Mouse (Mus musculus): ENCODE measurements at regions not wholly inside any gene's neighbourhood (a gene's known extent, or its start where the extent isn't known, plus 50 kb on each side); places are given as distances from the start of the nearest gene placed in this dataset.
"Not testable (repeated sequence)": the region's sequence is repeated elsewhere in the genome, so short reads cannot be mapped to it uniquely, and the experiment has no call there.

GRCm38 (mm10) chr4:69446161-69446560, 492.0 kb upstream of the Brinp1 start:
- intact Hi-C loops (cut with DNase I): no loop called here
- no peak for DNase-seq (ENCODE audit: low spot score in 2 of 2)

GRCm38 (mm10) chr4:69443956-69444355, 489.8 kb upstream of the Brinp1 start:
- intact Hi-C loops (cut with DNase I): no loop called here

GRCm38 (mm10) chr4:69435390-69435789, 481.2 kb upstream of the Brinp1 start:
- DNase-seq (ENCODE audit: low spot score in 2 of 2): no peak
- intact Hi-C loops (cut with DNase I): no loop called here

More at GRCm38 (mm10) chr4:69443956-69444355, 489.8 kb upstream of the Brinp1 start:
- DNase-seq (ENCODE audit: low spot score in 2 of 2): no peak

- intact Hi-C loops (cut with DNase I); DNase-seq (ENCODE audit: low spot score in 2 of 2): not testable (repeated sequence)
These were observed 456.2 kb upstream of the Brinp1 start for GRCm38 (mm10) chr4:69410411-69410810.

- intact Hi-C loops (cut with DNase I): no loop called here
- no peak for DNase-seq (ENCODE audit: low spot score in 2 of 2)
These were observed 441.3 kb upstream of the Brinp1 start for GRCm38 (mm10) chr4:69395451-69395850.

- DNase-seq (ENCODE audit: low spot score in 2 of 2): no peak
These were observed 429.1 kb upstream of the Brinp1 start for GRCm38 (mm10) chr4:69383318-69383717.

GRCm38 (mm10) chr4:69346979-69347465, 392.8 kb upstream of the Brinp1 start:
- no peak for DNase-seq (ENCODE audit: low spot score in 2 of 2)
- intact Hi-C loops (cut with DNase I): no loop called here

More at GRCm38 (mm10) chr4:69383318-69383717, 429.1 kb upstream of the Brinp1 start:
- intact Hi-C loops (cut with DNase I): loop anchor here (5.0 kb wide), 1 partner anchor 431 kb away; the partner anchor contains the start of gene Brinp1

- intact Hi-C loops (cut with DNase I): no loop called here
- no peak for DNase-seq (ENCODE audit: low spot score in 2 of 2)
These were observed 373.4 kb upstream of the Brinp1 start for GRCm38 (mm10) chr4:69327606-69328005.
